Mouse (Mus musculus): ENCODE data around the gene Dmac2. TPM values are rescaled to one million over a fixed set of nuclear protein-coding genes. Genes with fewer than 3 reads are reported as not detected.

The Dmac2 gene
- polyA plus RNA-seq, 1 experiment from 2014 or later: 25.6 TPM

DNA sequence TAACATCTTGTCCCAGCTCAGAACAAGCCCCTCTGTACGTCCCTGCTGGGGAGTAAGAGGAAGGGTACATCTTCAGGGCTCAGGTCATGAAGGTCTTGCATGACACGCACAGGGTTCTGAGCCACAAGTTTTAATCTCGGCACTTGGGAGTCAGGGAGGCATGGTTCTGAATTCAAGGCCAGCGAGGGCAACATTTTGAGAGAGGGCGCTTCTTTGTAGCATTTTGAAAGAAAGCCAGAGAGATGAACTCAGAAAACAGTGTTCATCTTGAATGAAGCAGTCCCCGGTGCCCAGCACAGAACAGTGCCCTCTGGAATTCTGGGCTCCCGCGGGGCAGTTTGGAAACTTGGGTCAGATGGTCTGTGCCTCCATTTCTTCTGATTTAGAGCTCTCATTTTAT lies 47.2 kb downstream of the Dmac2 start:
- Histone ChIP-seq H3K27ac (no peak overlapping the region), H3K9ac (no peak overlapping the region), H3K4me2 (no peak overlapping the region), H3K27me3 (no peaks in the 10 kb centered on the region), H3K9me3 (replicated peaks) (no peaks in the 10 kb centered on the region), H3K4me3 (no peak overlapping the region), H3K4me1 (no peaks in the 10 kb centered on the region), H3K36me3 (ENCODE audit: poor library complexity, severe bottlenecking) (peaks cover 65% of the 10 kb centered on the region)
- ATAC-seq: no peak
- WGBS: 90% methylated on average over 8 of the region's 8 CpGs

DNA sequence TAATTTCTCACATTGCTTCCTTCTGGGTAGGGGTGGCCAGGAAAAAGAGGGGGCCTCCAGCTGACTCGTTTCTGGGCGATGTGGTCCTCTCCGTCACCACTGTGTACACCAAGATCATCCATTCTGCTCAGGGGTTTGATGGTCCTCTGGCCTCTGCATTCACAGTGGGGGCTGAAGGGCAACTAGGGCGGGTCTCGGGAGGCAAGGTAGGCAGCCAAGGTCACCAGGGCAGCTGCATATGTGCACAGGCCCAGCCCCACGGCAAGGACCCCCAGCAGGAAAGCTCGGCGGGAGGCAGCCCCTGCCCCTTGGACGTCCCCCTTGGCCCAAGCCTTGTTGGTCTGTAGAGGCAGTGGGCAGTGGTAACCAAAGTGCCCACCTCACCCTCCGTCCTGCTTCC lies 49.9 kb downstream of the Dmac2 start:
- ATAC-seq: no peak
- Histone ChIP-seq H3K4me1 (no peaks in the 10 kb centered on the region), H3K9ac (no peak overlapping the region), H3K27ac (no peak overlapping the region), H3K4me2 (no peak overlapping the region), H3K36me3 (ENCODE audit: poor library complexity, severe bottlenecking) (peaks cover 50% of the 10 kb centered on the region), H3K9me3 (replicated peaks) (no peaks in the 10 kb centered on the region), H3K4me3 (no peak overlapping the region), H3K27me3 (peaks cover 13% of the 10 kb centered on the region)
- WGBS: 90% methylated on average over 10 of the region's 10 CpGs

- H3K27ac ChIP-seq: no peak overlapping the region
- H3K27me3 ChIP-seq: peaks cover 18% of the 10 kb centered on the region
- H3K36me3 ChIP-seq (ENCODE audit: poor library complexity, severe bottlenecking): peaks cover 45% of the 10 kb centered on the region
- no peak overlapping the region for H3K4me2 ChIP-seq
- H3K9me3 ChIP-seq (replicated peaks): no peaks in the 10 kb centered on the region
- H3K4me3 ChIP-seq: no peak overlapping the region
- ATAC-seq: no peak
- H3K9ac ChIP-seq: no peak overlapping the region
- H3K4me1 ChIP-seq: peaks cover 3% of the 10 kb centered on the region
- WGBS: 84% methylated on average over 9 of the region's 9 CpGs
Measured at GRCm38 (mm10) chr7:25669631-25670030, 50.4 kb downstream of the Dmac2 start.

- no peak overlapping the region for H3K4me3 ChIP-seq
- no peak overlapping the region for H3K27ac ChIP-seq
- no peak overlapping the region for H3K4me2 ChIP-seq
- H3K9me3 ChIP-seq (replicated peaks): no peaks in the 10 kb centered on the region
- H3K27me3 ChIP-seq: peaks cover 22% of the 10 kb centered on the region
- H3K4me1 ChIP-seq: peaks cover 8% of the 10 kb centered on the region
- H3K9ac ChIP-seq: no peak overlapping the region
- 89% methylated on average over 4 of the region's 4 CpGs for WGBS
- peaks cover 41% of the 10 kb centered on the region for H3K36me3 ChIP-seq (ENCODE audit: poor library complexity, severe bottlenecking)
- ATAC-seq: no peak
Measured at GRCm38 (mm10) chr7:25670096-25670495, 50.9 kb downstream of the Dmac2 start.

- Histone ChIP-seq H3K4me2 (no peak overlapping the region), H3K27me3 (peaks cover 30% of the 10 kb centered on the region), H3K4me1 (peaks cover 21% of the 10 kb centered on the region), H3K9ac (no peak overlapping the region), H3K27ac (no peak overlapping the region), H3K4me3 (no peak overlapping the region), H3K9me3 (replicated peaks) (no peaks in the 10 kb centered on the region), H3K36me3 (ENCODE audit: poor library complexity, severe bottlenecking) (peaks cover 25% of the 10 kb centered on the region)
- no peak for ATAC-seq
- WGBS: 78% methylated on average over 2 of the region's 2 CpGs
Measured at GRCm38 (mm10) chr7:25671686-25672085, 52.5 kb downstream of the Dmac2 start.

DNA sequence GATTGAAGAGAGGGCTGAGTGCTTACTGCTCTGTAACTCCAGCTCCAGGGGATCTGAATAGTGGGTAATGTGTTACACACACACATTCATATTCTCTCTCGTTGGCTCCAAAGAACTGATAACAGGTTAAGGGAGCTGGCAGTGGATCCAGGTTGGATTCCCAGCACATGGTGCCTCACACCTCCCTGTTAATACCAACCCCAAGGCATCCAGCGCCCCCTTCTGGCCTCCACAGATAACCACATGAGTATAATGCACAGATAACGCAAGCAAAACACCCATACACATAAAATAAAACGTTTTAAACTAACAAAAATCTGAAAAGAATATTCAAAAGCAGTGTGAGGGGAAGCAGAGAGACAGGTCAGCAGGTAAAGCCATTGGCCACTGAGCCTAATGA lies 53.2 kb downstream of the Dmac2 start:
- Histone ChIP-seq H3K27ac (no peak overlapping the region), H3K27me3 (peaks cover 30% of the 10 kb centered on the region), H3K4me2 (no peak overlapping the region), H3K4me3 (no peak overlapping the region), H3K4me1 (peaks cover 26% of the 10 kb centered on the region), H3K36me3 (ENCODE audit: poor library complexity, severe bottlenecking) (peaks cover 21% of the 10 kb centered on the region), H3K9ac (no peak overlapping the region), H3K9me3 (replicated peaks) (no peaks in the 10 kb centered on the region)
- ATAC-seq: no peak
- WGBS: 52% methylated on average over 4 of the region's 4 CpGs

DNA sequence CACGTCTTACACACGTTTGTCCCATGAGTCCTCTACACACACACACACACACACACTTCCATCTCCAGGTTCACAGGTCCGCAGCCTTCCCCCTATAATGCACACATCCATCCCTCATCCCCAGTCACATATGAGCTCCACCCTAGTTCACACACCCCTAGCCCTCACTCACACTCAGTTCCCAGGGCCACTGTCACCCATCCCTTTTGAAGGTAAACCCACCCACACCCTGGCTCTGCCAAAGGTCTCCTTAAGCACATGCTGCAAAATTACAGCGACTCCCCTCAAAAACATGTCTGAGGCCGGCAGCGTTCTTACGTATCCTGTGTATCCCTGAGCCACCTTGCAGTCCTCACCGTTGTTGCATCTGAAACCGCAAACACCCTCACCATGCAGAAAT lies 55.1 kb downstream of the Dmac2 start:
- Histone ChIP-seq H3K4me1 (peaks cover 26% of the 10 kb centered on the region), H3K9ac (peak overlapping the region; percentile 54; the same call in 1 of the 2 replicates), H3K9me3 (replicated peaks) (no peaks in the 10 kb centered on the region), H3K27ac (no peak overlapping the region), H3K4me2 (peak overlapping the region; percentile 57), H3K27me3 (peaks cover 38% of the 10 kb centered on the region), H3K36me3 (ENCODE audit: poor library complexity, severe bottlenecking) (0 out of 2 replicates have a peak, but pooled peaks cover 3% of the 10 kb centered on the region), H3K4me3 (peak overlapping the region; percentile 35)
- 23% methylated on average over 9 of the region's 9 CpGs for WGBS
- ATAC-seq: no peak

GRCm38 (mm10) chr7:25674719-25675300 lies 55.6 kb downstream of the Dmac2 start, which contains the start of gene Tmem91:
Gene Tmem91 (minus strand): TSS chr7:25675166.
- H3K27ac ChIP-seq: no peak within 1 kb of the TSS

More at GRCm38 (mm10) chr7:25674719-25675300, 55.6 kb downstream of the Dmac2 start, which contains the start of gene Tmem91:
- ATAC-seq: peak; percentile 13; the same call in 1 of the 2 replicates
- H3K4me3 ChIP-seq: peak within 1 kb of the TSS; percentile 35
- no peaks in the 10 kb centered on the region for H3K9me3 ChIP-seq (replicated peaks)
- H3K4me1 ChIP-seq: peaks cover 26% of the 10 kb centered on the region
- H3K9ac ChIP-seq: peak within 1 kb of the TSS; percentile 54
- 2% methylated on average over 29 of the region's 29 CpGs for WGBS
- no peaks in the 10 kb centered on the region for H3K36me3 ChIP-seq (ENCODE audit: poor library complexity, severe bottlenecking)
- peaks cover 38% of the 10 kb centered on the region for H3K27me3 ChIP-seq
- H3K4me2 ChIP-seq: peak within 1 kb of the TSS; percentile 57

Other genes starting within 250 kb of the Dmac2 start
- gene Cnfn, start 249.7 kb upstream of the Dmac2 start, polyA plus RNA-seq (2015; fragmentation: Nextera tagmentation; extraction: Ambion mirVana): not detected in 2 replicates
- 10.6 and 11.9 TPM in 2 replicates for gene Lipe, start 220.7 kb upstream of the Dmac2 start, polyA plus RNA-seq (2015; fragmentation: Nextera tagmentation; extraction: Ambion mirVana)
- gene Cxcl17, start 206.5 kb upstream of the Dmac2 start, polyA plus RNA-seq (2015; fragmentation: Nextera tagmentation; extraction: Ambion mirVana): 0.40 and 0.45 TPM in 2 replicates
- gene Ceacam1, start 141.8 kb upstream of the Dmac2 start, polyA plus RNA-seq (2015; fragmentation: Nextera tagmentation; extraction: Ambion mirVana): 0.39 and 0.49 TPM in 2 replicates
- 0.14 and 0.15 TPM in 2 replicates for gene Ceacam2, start 79.6 kb upstream of the Dmac2 start, polyA plus RNA-seq (2015; fragmentation: Nextera tagmentation; extraction: Ambion mirVana)
- gene Erich4, start 3.5 kb upstream of the Dmac2 start, polyA plus RNA-seq (2015; fragmentation: Nextera tagmentation; extraction: Ambion mirVana): not detected in 2 replicates
- gene B3gnt8, start 7.2 kb downstream of the Dmac2 start, polyA plus RNA-seq (2015; fragmentation: Nextera tagmentation; extraction: Ambion mirVana): 0.67 and 0.69 TPM in 2 replicates
- 48.1 and 49.0 TPM in 2 replicates for gene Bckdha, start 39.6 kb downstream of the Dmac2 start, polyA plus RNA-seq (2015; fragmentation: Nextera tagmentation; extraction: Ambion mirVana)
- 54.0 and 55.2 TPM in 2 replicates for gene Exosc5, start 39.8 kb downstream of the Dmac2 start, polyA plus RNA-seq (2015; fragmentation: Nextera tagmentation; extraction: Ambion mirVana)
- gene Tmem91, start 55.8 kb downstream of the Dmac2 start, polyA plus RNA-seq (2015; fragmentation: Nextera tagmentation; extraction: Ambion mirVana): 5.2 and 7.5 TPM in 2 replicates
- 40.2 and 48.4 TPM in 2 replicates for gene B9d2, start 61.4 kb downstream of the Dmac2 start, polyA plus RNA-seq (2015; fragmentation: Nextera tagmentation; extraction: Ambion mirVana)
- gene Tgfb1, start 67.6 kb downstream of the Dmac2 start, polyA plus RNA-seq (2015; fragmentation: Nextera tagmentation; extraction: Ambion mirVana): 0.34 and 0.52 TPM in 2 replicates
- 26.4 and 27.9 TPM in 2 replicates for gene Ccdc97, start 99.7 kb downstream of the Dmac2 start, polyA plus RNA-seq (2015; fragmentation: Nextera tagmentation; extraction: Ambion mirVana)
- 60.8 and 65.0 TPM in 2 replicates for gene Hnrnpul1, start 135.3 kb downstream of the Dmac2 start, polyA plus RNA-seq (2015; fragmentation: Nextera tagmentation; extraction: Ambion mirVana)
- gene Axl, start 169.3 kb downstream of the Dmac2 start, polyA plus RNA-seq (2015; fragmentation: Nextera tagmentation; extraction: Ambion mirVana): 18.1 and 19.4 TPM in 2 replicates
- gene Cyp2s1, start 197.5 kb downstream of the Dmac2 start, polyA plus RNA-seq (2015; fragmentation: Nextera tagmentation; extraction: Ambion mirVana): 0.49 and 0.78 TPM in 2 replicates

All from forebrain, embryonic 13.5 days (tissue).